Mouse (Mus musculus): ENCODE results near the gene Klra10. TPM values are rescaled to one million over a fixed set of nuclear protein-coding genes. Genes with fewer than 3 reads are reported as not detected.
"Not testable (repeated sequence)": the region's sequence is repeated elsewhere in the genome, so short reads cannot be mapped to it uniquely, and the experiment has no call there.

Klra10 gene
- not detected for total RNA-seq (2018; cell fraction: chromatin; rRNA removed)
- not detected for total RNA-seq (2018; cell fraction: cytosol; rRNA removed)
- not detected for total RNA-seq (2018; cell fraction: nucleus; rRNA removed)
- polyA plus RNA-seq (2018), result not detected in 3 replicates

DNA sequence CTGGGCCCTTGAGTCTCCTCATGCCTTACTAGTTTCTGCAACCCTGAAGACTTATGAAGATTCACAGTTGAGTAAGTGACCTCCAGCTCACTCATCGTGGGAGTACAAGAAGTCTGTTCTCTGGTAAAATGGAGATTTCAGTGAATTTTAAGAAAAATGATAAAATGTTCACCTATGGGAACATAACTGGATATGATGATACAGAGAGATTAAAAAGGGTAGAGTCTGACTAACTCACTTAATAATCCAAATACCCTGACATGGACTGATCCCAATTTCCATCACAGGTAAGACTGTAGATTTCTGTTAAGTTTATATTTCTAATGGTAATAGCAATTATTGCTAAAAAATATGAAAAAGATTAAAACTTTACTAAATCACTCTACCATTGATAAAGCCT, at the start of gene Klra10:
Gene Klra10, minus strand, starts transcription at position 101 of the 400 bp plus-strand sequence.
- H3K79me2 ChIP-seq (ENCODE audit: inconsistent target); H3K27ac ChIP-seq; H3K36me3 ChIP-seq (ENCODE audit: inconsistent target); H3K4me3 ChIP-seq (ENCODE audit: inconsistent target): not testable (repeated sequence)
- WGBS (ENCODE audit: missing documents), result 100% methylated on average over 1 of the region's 1 CpGs

DNA sequence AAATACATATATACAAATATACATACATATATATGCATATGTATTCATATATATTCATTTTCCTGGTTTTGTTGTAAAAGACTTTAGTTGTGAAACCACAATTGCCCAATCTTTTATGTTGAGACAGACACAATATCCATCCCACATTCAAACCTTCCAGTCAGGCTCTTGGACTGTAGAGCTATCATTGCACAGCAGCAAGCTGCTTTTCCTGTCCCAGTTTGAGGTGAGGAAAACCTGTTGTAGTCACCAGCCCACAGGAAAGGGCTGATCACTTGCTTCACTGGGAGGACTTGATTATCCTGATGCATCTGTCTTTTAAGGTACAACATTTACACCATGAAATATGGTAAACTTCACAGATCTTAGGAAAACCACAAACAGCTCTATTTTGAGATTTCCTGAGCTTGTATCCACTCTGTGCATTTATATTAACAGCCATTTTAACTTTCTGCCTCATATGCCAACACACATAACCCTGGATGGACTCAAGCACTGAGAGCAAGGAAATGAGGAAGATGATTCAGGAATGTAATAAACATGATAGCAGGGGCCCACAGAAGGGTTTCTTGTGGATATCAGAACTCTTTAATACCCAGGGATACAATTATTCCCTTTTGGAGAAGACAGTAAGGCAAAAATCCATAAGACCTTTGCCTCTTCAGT, 6.4 kb upstream of the Klra10 start:
- no peak overlapping the region for H3K4me3 ChIP-seq (ENCODE audit: inconsistent target)
- H3K27ac ChIP-seq, result 0 out of 2 replicates have a peak overlapping the region, but pooled peaks have one; percentile 5

DNA sequence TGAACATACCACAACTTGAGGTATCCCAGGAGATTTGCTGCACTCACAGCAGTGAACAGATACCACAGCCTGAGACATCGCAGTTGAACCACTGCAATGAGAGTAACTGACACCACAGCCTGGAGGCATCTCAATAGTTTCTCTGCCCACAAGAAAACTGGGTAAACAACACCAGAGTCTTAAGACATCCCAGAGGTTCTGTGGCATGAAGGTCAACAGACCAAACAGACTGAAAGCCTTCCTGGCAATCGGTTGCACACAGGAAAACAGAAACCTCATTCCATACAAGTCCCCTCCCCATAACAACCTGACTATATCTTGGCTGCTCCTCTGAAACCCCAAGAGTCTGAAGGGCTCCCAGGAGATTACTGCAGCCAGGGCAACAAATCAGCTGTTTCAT, 26.4 kb downstream of the Klra10 start:
- no peak overlapping the region for H3K27ac ChIP-seq
- H3K36me3 ChIP-seq (ENCODE audit: inconsistent target), result no peaks in the 10 kb centered on the region
- 67% methylated on average over 2 of the region's 2 CpGs for WGBS (ENCODE audit: missing documents)
- H3K79me2 ChIP-seq (ENCODE audit: inconsistent target), result no peaks in the 10 kb centered on the region
- H3K4me3 ChIP-seq (ENCODE audit: inconsistent target), result no peak overlapping the region

More for the DNA sequence above, 6.4 kb upstream of the Klra10 start:
- H3K79me2 ChIP-seq (ENCODE audit: inconsistent target), result no peaks in the 10 kb centered on the region
- H3K36me3 ChIP-seq (ENCODE audit: inconsistent target), result no peaks in the 10 kb centered on the region

GRCm38 (mm10) chr6:130237536-130237935, 44.2 kb downstream of the Klra10 start:
- WGBS (ENCODE audit: missing documents), result 37% methylated on average over 2 of the region's 2 CpGs
- H3K36me3 ChIP-seq (ENCODE audit: inconsistent target), result no peaks in the 10 kb centered on the region
- no peaks in the 10 kb centered on the region for H3K79me2 ChIP-seq (ENCODE audit: inconsistent target)
- no peak overlapping the region for H3K4me3 ChIP-seq (ENCODE audit: inconsistent target)
- no peak overlapping the region for H3K27ac ChIP-seq

DNA sequence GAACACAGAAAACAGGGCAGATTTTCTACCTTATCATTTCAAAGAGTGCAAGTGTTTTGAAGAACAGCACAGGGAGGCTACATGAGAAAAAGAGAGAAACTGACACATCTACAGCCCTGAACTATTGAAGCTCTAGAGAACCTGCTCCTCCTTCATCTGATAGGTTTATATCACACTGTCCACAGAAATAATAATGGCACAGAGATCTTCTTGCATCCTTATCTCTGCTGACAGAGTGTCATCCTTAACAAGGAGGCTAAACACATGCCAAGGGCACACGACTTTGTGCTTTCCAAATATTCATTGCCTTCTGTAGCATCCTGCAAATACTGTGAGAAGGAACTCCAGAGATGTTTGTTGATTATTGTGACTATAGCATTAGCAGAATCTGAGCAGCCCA, 45.1 kb downstream of the Klra10 start:
- H3K27ac ChIP-seq, result no peak overlapping the region
- no peak overlapping the region for H3K4me3 ChIP-seq (ENCODE audit: inconsistent target)
- no peaks in the 10 kb centered on the region for H3K36me3 ChIP-seq (ENCODE audit: inconsistent target)
- 58% methylated on average over 1 of the region's 1 CpGs for WGBS (ENCODE audit: missing documents)
- no peaks in the 10 kb centered on the region for H3K79me2 ChIP-seq (ENCODE audit: inconsistent target)

- Histone ChIP-seq H3K27ac (no peak within 1 kb of the TSS), H3K79me2 (ENCODE audit: inconsistent target) (no peaks in the 10 kb centered on the region), H3K36me3 (ENCODE audit: inconsistent target) (no peaks in the 10 kb centered on the region), H3K4me3 (ENCODE audit: inconsistent target) (no peak within 1 kb of the TSS)
Measured at GRCm38 (mm10) chr6:130233222-130233621, 48.5 kb downstream of the Klra10 start, which contains the start of gene Klra7. TSS of gene Klra7 (minus strand) at chr6:130233322.

Other genes with a start within 250 kb of the Klra10 start
- gene Klra4, start 214.7 kb downstream of the Klra10 start, polyA plus RNA-seq (2018), result not detected in 3 replicates
- not detected in 3 replicates for gene Klra8, start 152.0 kb downstream of the Klra10 start, polyA plus RNA-seq (2018)
- gene Klra9, start 88.8 kb downstream of the Klra10 start, polyA plus RNA-seq (2018), result 1.00 to 1.0 TPM in 2 of 3 replicates, not detected in the other
- not detected in 3 replicates for gene Klra7, start 48.6 kb downstream of the Klra10 start, polyA plus RNA-seq (2018)
- gene Klra3, start 55.6 kb upstream of the Klra10 start, polyA plus RNA-seq (2018), result 2.7 to 16.0 TPM (median 10.2 TPM) in 3 replicates
- gene Klra1, start 104.9 kb upstream of the Klra10 start, polyA plus RNA-seq (2018), result 0.11 TPM in 1 of 3 replicates, not detected in the others